Mouse (Mus musculus) testis, adult 2 months (tissue): ENCODE measurements around the gene Plxdc2.

Source experiments
- CTCF ChIP-seq: fragments of 200-500 bp; IDR thresholded peaks from 2 replicates; pipeline ENCODE4 v1.5.1; 2012; ENCODE audit warnings: low read depth, mild to moderate bottlenecking, inconsistent platforms, low read length, moderate library complexity; ENCODE audit not compliant: control insufficient read depth, insufficient read depth, insufficient replicate concordance
- POLR2A ChIP-seq: fragments of 200-500 bp; IDR thresholded peaks from 2 replicates; pipeline ENCODE4 v1.6.1; 2012; ENCODE audit warnings: low read depth, mild to moderate bottlenecking, inconsistent platforms, low read length, moderate library complexity; ENCODE audit not compliant: control insufficient read depth

DNA sequence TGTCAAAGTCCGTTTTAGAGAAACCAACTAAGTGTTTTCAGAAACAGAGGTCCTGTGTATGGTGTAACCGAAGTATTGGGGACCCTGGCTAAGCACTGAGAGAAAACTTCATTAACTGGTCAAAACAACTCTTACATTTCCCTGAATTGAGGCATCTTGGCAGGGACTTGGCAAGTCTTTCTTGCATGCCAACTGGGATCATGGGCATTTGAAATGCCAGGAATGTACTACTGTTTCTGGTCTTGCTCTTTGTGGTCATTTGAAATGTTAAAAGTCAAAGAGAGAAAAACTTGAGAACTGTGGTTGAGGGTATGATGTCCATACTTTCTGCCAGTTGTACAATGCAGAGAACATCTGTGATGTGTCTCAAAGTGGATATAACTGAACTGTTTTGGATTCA is 403.7 kb downstream of the Plxdc2 start:
- no peak for TF ChIP-seq CTCF
- TF ChIP-seq POLR2A, result no peak
